Mouse (Mus musculus) MEL (cell line): ENCODE data around the gene Spred3. TPM values are rescaled to one million over a fixed set of nuclear protein-coding genes. Genes with fewer than 3 reads are reported as not detected.

Experiments
- DNase-seq: peaks from one replicate; pipeline ENCODE4 v3.0.0; 2011; ENCODE audit warnings: low read depth, low spot score
- H3K27ac ChIP-seq: 2 replicates; pipeline ENCODE4 v1.5.1; 2012; ENCODE audit warnings: low read depth, mild to moderate bottlenecking, control low read depth, low read length, moderate library complexity; ENCODE audit not compliant: control insufficient read depth
- H3K27me3 ChIP-seq, 2 experiments: fragments of 150-350 bp in 1 of 2; sonication (generic) in 1 of 2; 2 replicates each; pipeline ENCODE4 v1.6.1; 2012; ENCODE audit warnings: low read length in 2 of 2, mild to moderate bottlenecking in 2 of 2, improper control_type of control experiment in 1 of 2, moderate library complexity in 1 of 2; ENCODE audit not compliant: insufficient read depth in 2 of 2, control insufficient read depth in 1 of 2
- H3K36me3 ChIP-seq, 2 experiments: 2 replicates each; pipeline ENCODE4 v1.6.1; 2012 to 2014; ENCODE audit warnings: low read length in 2 of 2, improper control_type of control experiment in 1 of 2, inconsistent platforms in 1 of 2, mild to moderate bottlenecking in 1 of 2; ENCODE audit not compliant: insufficient read depth in 2 of 2, control insufficient read depth in 1 of 2
- H3K4me1 ChIP-seq, 2 experiments: fragments of 150-350 bp in 1 of 2; sonication (generic) in 1 of 2; 2 replicates each; pipeline ENCODE4 v1.6.1; 2012; ENCODE audit warnings: low read length in 2 of 2, improper control_type of control experiment in 1 of 2, mild to moderate bottlenecking in 1 of 2; ENCODE audit not compliant: insufficient read depth in 2 of 2, control insufficient read depth in 1 of 2
- H3K4me3 ChIP-seq, 2 experiments: fragments of 150-350 bp in 1 of 2; sonication (generic) in 1 of 2; 2 replicates each; pipeline ENCODE4 v1.5.1; 2012; ENCODE audit warnings: low read depth in 2 of 2, low read length in 2 of 2, mild to moderate bottlenecking in 2 of 2, moderate library complexity in 2 of 2, control low read depth in 1 of 2, improper control_type of control experiment in 1 of 2; ENCODE audit not compliant: control insufficient read depth in 1 of 2, insufficient read depth in 1 of 2
- H3K79me2 ChIP-seq: 2 replicates; pipeline ENCODE4 v1.6.1; 2012; ENCODE audit warnings: mild to moderate bottlenecking, low read length, moderate library complexity; ENCODE audit not compliant: control insufficient read depth, poor library complexity, insufficient read depth
- H3K9ac ChIP-seq: 2 replicates; pipeline ENCODE4 v1.6.1; 2012; ENCODE audit warnings: low read depth, mild to moderate bottlenecking, control low read depth, low read length, moderate library complexity; ENCODE audit not compliant: control insufficient read depth, poor library complexity, severe bottlenecking
- H3K9me3 ChIP-seq: fragments of 150-350 bp; sonication (generic); replicated peaks from 2 replicates; pipeline ENCODE4 v1.6.1; 2012; ENCODE audit warnings: mild to moderate bottlenecking, low read length, improper control_type of control experiment, moderate library complexity; ENCODE audit not compliant: insufficient read depth
- CHD1 ChIP-seq: IDR thresholded peaks from 2 replicates; pipeline ENCODE4 v1.6.1; 2012; ENCODE audit warnings: low read depth, mild to moderate bottlenecking, inconsistent platforms, low read length, improper control_type of control experiment
- CTCF ChIP-seq, 3 experiments: IDR thresholded peaks in 2 of 3; conservative IDR thresholded peaks in 1 of 3; 2 replicates each; pipeline ENCODE4 v1.5.1; 2011 to 2012; ENCODE audit warnings: low read length in 3 of 3, low read depth in 2 of 3, mild to moderate bottlenecking in 2 of 3, improper control_type of control experiment in 1 of 3, inconsistent platforms in 1 of 3, mixed read lengths in 1 of 3, moderate library complexity in 1 of 3; ENCODE audit not compliant: control insufficient read depth in 1 of 3, insufficient read depth in 1 of 3, poor library complexity in 1 of 3, severe bottlenecking in 1 of 3
- E2F4 ChIP-seq: IDR thresholded peaks from 2 replicates; pipeline ENCODE4 v1.6.1; 2011; ENCODE audit warnings: low read depth, low read length, improper control_type of control experiment, borderline replicate concordance
- EP300 ChIP-seq, 2 experiments: IDR thresholded peaks; 2 replicates each; pipeline ENCODE4 v1.6.1; 2011; ENCODE audit warnings: improper control_type of control experiment in 2 of 2, low read length in 2 of 2, low read depth in 1 of 2, mild to moderate bottlenecking in 1 of 2
- ETS1 ChIP-seq: IDR thresholded peaks from 2 replicates; pipeline ENCODE4 v1.6.1; 2012; ENCODE audit warnings: low read depth, mild to moderate bottlenecking, inconsistent platforms, low read length, improper control_type of control experiment, moderate library complexity
- GABPA ChIP-seq: IDR thresholded peaks from 2 replicates; pipeline ENCODE4 v1.6.1; 2012; ENCODE audit warnings: low read depth, mild to moderate bottlenecking, inconsistent platforms, low read length, improper control_type of control experiment, moderate library complexity
- GATA1 ChIP-seq: IDR thresholded peaks from 2 replicates; pipeline ENCODE4 v1.6.1; 2011; ENCODE audit warnings: low read depth, low read length, improper control_type of control experiment
- HCFC1 ChIP-seq: IDR thresholded peaks from 2 replicates; pipeline ENCODE4 v1.6.1; 2012; ENCODE audit warnings: low read depth, mild to moderate bottlenecking, inconsistent platforms, low read length, improper control_type of control experiment, moderate library complexity
- KAT2A ChIP-seq: conservative IDR thresholded peaks from 2 replicates; pipeline ENCODE4 v1.6.1; 2012; ENCODE audit warnings: low read depth, low read length, improper control_type of control experiment, inconsistent platforms
- MAX ChIP-seq: IDR thresholded peaks from 2 replicates; pipeline ENCODE4 v1.6.1; 2011; ENCODE audit warnings: low read length, improper control_type of control experiment
- MAZ ChIP-seq: IDR thresholded peaks from 2 replicates; pipeline ENCODE4 v1.6.1; 2012; ENCODE audit warnings: low read depth, mild to moderate bottlenecking, inconsistent platforms, low read length, improper control_type of control experiment
- MXI1 ChIP-seq: IDR thresholded peaks from 2 replicates; pipeline ENCODE4 v1.6.1; 2011; ENCODE audit warnings: mild to moderate bottlenecking, low read depth, low read length, improper control_type of control experiment
- MYB ChIP-seq: IDR thresholded peaks from 2 replicates; pipeline ENCODE4 v1.6.1; 2011; ENCODE audit warnings: mild to moderate bottlenecking, low read depth, low read length, improper control_type of control experiment
- MYC ChIP-seq: IDR thresholded peaks from 2 replicates; pipeline ENCODE4 v1.6.1; 2011; ENCODE audit warnings: low read depth, mild to moderate bottlenecking, low read length, improper control_type of control experiment, moderate library complexity
- NELFE ChIP-seq: IDR thresholded peaks from 2 replicates; pipeline ENCODE4 v1.6.1; 2011; ENCODE audit warnings: low read depth, low read length, improper control_type of control experiment
- NRF1 ChIP-seq: IDR thresholded peaks from 2 replicates; pipeline ENCODE4 v1.6.1; 2014; ENCODE audit warnings: low read depth, mild to moderate bottlenecking, inconsistent platforms, low read length, improper control_type of control experiment, moderate library complexity; ENCODE audit not compliant: poor library complexity, insufficient read depth, severe bottlenecking
- POLR2A ChIP-seq, 2 experiments: IDR thresholded peaks; 2 replicates each; pipeline ENCODE4 v1.6.1; 2011 to 2012; ENCODE audit warnings: low read length in 2 of 2, mild to moderate bottlenecking in 2 of 2, control low read depth in 1 of 2, improper control_type of control experiment in 1 of 2, low read depth in 1 of 2, moderate library complexity in 1 of 2; ENCODE audit not compliant: control insufficient read depth in 1 of 2, insufficient read depth in 1 of 2, poor library complexity in 1 of 2
- POLR2AphosphoS5 ChIP-seq: IDR thresholded peaks from 2 replicates; pipeline ENCODE4 v1.6.1; 2012; ENCODE audit warnings: low read depth, borderline replicate concordance, mild to moderate bottlenecking, inconsistent platforms, low read length, moderate library complexity, mixed read lengths
- SIN3A ChIP-seq: IDR thresholded peaks from 2 replicates; pipeline ENCODE4 v1.6.1; 2012; ENCODE audit warnings: low read length, improper control_type of control experiment, inconsistent platforms
- SMC3 ChIP-seq: IDR thresholded peaks from 2 replicates; pipeline ENCODE4 v1.6.1; 2011; ENCODE audit warnings: low read depth, low read length, improper control_type of control experiment
- TBP ChIP-seq: IDR thresholded peaks from 2 replicates; pipeline ENCODE4 v1.8.0; 2011; ENCODE audit warnings: low read depth, low read length, improper control_type of control experiment
- TCF12 ChIP-seq: IDR thresholded peaks from 2 replicates; pipeline ENCODE4 v1.6.1; 2014; ENCODE audit warnings: low read depth, mild to moderate bottlenecking, inconsistent platforms, low read length, improper control_type of control experiment, moderate library complexity
- UBTF ChIP-seq: IDR thresholded peaks from 2 replicates; pipeline ENCODE4 v1.6.1; 2012; ENCODE audit warnings: low read depth, mild to moderate bottlenecking, inconsistent platforms, low read length, improper control_type of control experiment, moderate library complexity, borderline replicate concordance; ENCODE audit not compliant: insufficient read depth
- USF2 ChIP-seq, 2 experiments: IDR thresholded peaks; 2 replicates each; pipeline ENCODE4 v1.6.1; 2011 to 2012; ENCODE audit warnings: improper control_type of control experiment in 2 of 2, low read length in 2 of 2, borderline replicate concordance in 1 of 2, inconsistent platforms in 1 of 2, low read depth in 1 of 2, mild to moderate bottlenecking in 1 of 2; ENCODE audit not compliant: insufficient read depth in 1 of 2
- ZC3H11A ChIP-seq: IDR thresholded peaks from 2 replicates; pipeline ENCODE4 v1.6.1; 2012; ENCODE audit warnings: low read depth, mild to moderate bottlenecking, inconsistent platforms, low read length, improper control_type of control experiment
- ZNF384 ChIP-seq: IDR thresholded peaks from 2 replicates; pipeline ENCODE4 v1.6.1; 2012; ENCODE audit warnings: low read depth, mild to moderate bottlenecking, inconsistent platforms, low read length, improper control_type of control experiment
- polyA plus RNA-seq, 2 experiments: library from polyadenylated mRNA; stranded (reverse) in 1 of 2; unstranded in 1 of 2; fragments of >175 nt in 1 of 2; fragments of >200 nt in 1 of 2; gene quantifications; 2 replicates each; pipeline versions ENCODE4 v1.2.1 to v1.2.4; 2012; ENCODE audit warnings: low replicate concordance in 2 of 2, low read depth in 1 of 2; ENCODE audit not compliant: insufficient read length in 2 of 2, insufficient read depth in 1 of 2, missing spikeins in 1 of 2
- total RNA-seq: library from RNA; depleted of rRNA; stranded (reverse); fragments of 300-350 nt; gene quantifications from 2 replicates; pipeline ENCODE4 v1.2.3, GENCODE M21; 2012; rRNA removed

The Spred3 gene
- total RNA-seq, result 0.42 and 0.62 TPM in 2 replicates
- 1 to 10 TPM in 1 of 2 experiments, not detected in 1; 3.9 TPM for polyA plus RNA-seq

DNA sequence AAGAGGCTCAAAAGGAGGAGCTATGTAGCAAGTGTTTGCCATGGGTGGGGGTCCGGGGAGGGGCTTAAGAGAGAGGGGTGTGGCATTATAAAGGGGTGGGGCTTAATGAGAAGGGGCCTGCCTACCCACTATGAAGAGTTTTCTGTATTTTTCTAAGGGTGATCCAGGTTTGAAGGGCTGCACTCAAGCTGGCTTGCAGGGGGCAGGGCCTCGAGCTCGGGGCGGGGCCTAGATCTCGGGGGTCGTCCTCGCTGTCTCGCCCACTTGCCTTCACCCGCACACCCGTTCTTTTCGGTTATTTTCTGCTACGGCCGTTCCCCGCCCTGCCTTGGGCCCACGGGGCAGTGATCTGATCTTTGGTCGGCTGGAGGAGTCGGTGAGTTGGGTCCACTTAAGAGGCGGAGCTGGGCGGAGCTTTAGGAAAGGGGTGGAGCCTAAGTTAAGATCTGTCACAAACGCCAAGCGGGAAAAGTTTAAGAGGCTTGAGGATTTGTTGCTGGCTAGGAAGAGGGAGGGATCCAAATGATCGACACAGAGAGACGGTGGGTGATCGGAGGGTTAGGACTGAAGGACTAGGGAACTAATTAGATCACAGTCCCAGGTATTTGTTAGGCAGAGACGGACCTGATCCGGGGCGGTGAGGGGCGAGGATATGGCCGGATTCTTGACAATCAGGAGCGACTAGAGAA lies at the start of gene Spred3, which contains the start of gene Ggn:
Spred3 (minus strand) TSS at position 346 of the 689 bp plus-strand sequence.
Ggn (plus strand) TSS at position 145 of the 689 bp plus-strand sequence.
- peak within 1 kb of the TSS; percentile 64 for H3K9ac ChIP-seq
- H3K27ac ChIP-seq, result peak within 1 kb of the TSS; percentile 35
- H3K4me1 ChIP-seq, result peaks cover 0 to 11% of the 10 kb centered on the region in 2 experiments; a peak in 2 of 4 replicates
- H3K27me3 ChIP-seq, result no peaks in the 10 kb centered on the region
- DNase-seq, result peak; percentile 94
- no peaks in the 10 kb centered on the region for H3K9me3 ChIP-seq
- TF ChIP-seq GATA1 (no peak), GABPA (0 out of 2 replicates have a peak, but pooled peaks have one; percentile 31), TBP (no peak), CTCF (IDR thresholded peaks at IDR 0.05 in 2 of 3, conservative IDR thresholded peaks at IDR 0.05 in 1 of 3; ENCODE audit: control insufficient read depth in 1 of 3, insufficient read depth in 1 of 3, low read depth in 2 of 3, low read length in 3 of 3, poor library complexity in 1 of 3, severe bottlenecking in 1 of 3) (no peak), MAX (no peak), E2F4 (peak; percentile 61; the same call in 1 of the 2 replicates), SMC3 (no peak), ETS1 (no peak), ZNF384 (no peak), KAT2A (no peak), MYC (no peak), ZC3H11A (no peak), EP300 (IDR thresholded peaks at IDR 0.05; ENCODE audit: low read depth in 1 of 2, low read length in 2 of 2) (no peak), CHD1 (no peak), NRF1 (no peak), TCF12 (no peak), NELFE (no peak)
- H3K79me2 ChIP-seq, result no peaks in the 10 kb centered on the region
- peak within 1 kb of the TSS; percentile 77 to 89 for H3K4me3 ChIP-seq
- no peaks in the 10 kb centered on the region; a peak in 1 of 4 replicates for H3K36me3 ChIP-seq

DNA sequence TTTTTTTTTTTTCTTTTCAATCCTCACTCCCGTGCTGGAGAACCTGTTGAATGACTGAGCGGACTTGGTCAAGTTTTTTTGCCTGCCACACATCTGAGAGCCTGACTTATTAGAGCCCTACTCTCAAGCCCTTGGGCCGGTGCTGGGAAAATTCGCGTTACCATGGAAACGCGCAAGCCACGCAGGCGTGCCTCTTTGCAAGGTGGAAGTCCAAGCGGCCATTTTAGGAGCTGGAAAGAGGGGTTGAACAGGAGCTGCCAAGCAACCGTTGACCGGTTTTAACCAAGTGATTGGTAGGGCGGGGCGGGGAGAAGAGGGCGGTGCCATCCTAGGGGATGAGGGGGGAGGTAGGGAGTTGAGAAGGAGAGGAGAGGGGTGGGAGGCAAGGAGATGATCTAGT lies 44.6 kb upstream of the Spred3 start:
- Histone ChIP-seq H3K4me1 (peaks cover 1 to 3% of the 10 kb centered on the region in 2 experiments; a peak in 3 of 4 replicates), H3K4me3 (no peak overlapping the region), H3K9me3 (no peaks in the 10 kb centered on the region), H3K27ac (no peak overlapping the region)
- DNase-seq, result no peak
- no peak for TF ChIP-seq GATA1
- TF ChIP-seq POLR2AphosphoS5, result no peak
- TF ChIP-seq SIN3A, result no peak
- TF ChIP-seq HCFC1, result no peak
- TF ChIP-seq POLR2A (IDR thresholded peaks at IDR 0.05; ENCODE audit: control insufficient read depth in 1 of 2, insufficient read depth in 1 of 2, low read depth in 1 of 2, low read length in 2 of 2, poor library complexity in 1 of 2), result no peak
- no peak for TF ChIP-seq UBTF
- TF ChIP-seq TBP, result no peak
- no peak for TF ChIP-seq CHD1
- no peak for TF ChIP-seq ZNF384
- TF ChIP-seq CTCF (IDR thresholded peaks at IDR 0.05 in 2 of 3, conservative IDR thresholded peaks at IDR 0.05 in 1 of 3; ENCODE audit: control insufficient read depth in 1 of 3, insufficient read depth in 1 of 3, low read depth in 2 of 3, low read length in 3 of 3, poor library complexity in 1 of 3, severe bottlenecking in 1 of 3), result no peak
- no peak for TF ChIP-seq NRF1
- no peak for TF ChIP-seq MYC
- TF ChIP-seq MXI1, result no peak
- TF ChIP-seq E2F4, result no peak
- no peak for TF ChIP-seq MAZ
- no peak for TF ChIP-seq KAT2A
- no peak for TF ChIP-seq MYB
- TF ChIP-seq NELFE, result no peak
- no peak for TF ChIP-seq USF2 (IDR thresholded peaks at IDR 0.05; ENCODE audit: borderline replicate concordance in 1 of 2, insufficient read depth in 1 of 2, low read depth in 1 of 2, low read length in 2 of 2)
- TF ChIP-seq, all 39 proteins: peak for 0
- Histone ChIP-seq H3K27me3 (no peaks in the 10 kb centered on the region), H3K9ac (no peak overlapping the region), H3K36me3 (peaks cover 0 to 2% of the 10 kb centered on the region in 2 experiments; a peak in 2 of 4 replicates), H3K79me2 (no peaks in the 10 kb centered on the region)
